Mouse (Mus musculus) liver, embryonic 14.5 days (tissue): Measurements from ENCODE around the gene Msx1.

Experiments used
- CTCF ChIP-seq: IDR thresholded peaks from 2 replicates; pipeline ENCODE4 v1.5.1; 2016; ENCODE audit warnings: antibody characterized with exemption, low read depth, control low read depth
- EP300 ChIP-seq: IDR thresholded peaks from 2 replicates; pipeline ENCODE4 v1.6.1; 2016; ENCODE audit warnings: antibody characterized with exemption, low read depth

- no peak for TF ChIP-seq CTCF
- no peak for TF ChIP-seq EP300
Measured at GRCm38 (mm10) chr5:37797251-37797650, 27.1 kb downstream of the Msx1 start.
